Mouse (Mus musculus) Patski (cell line): ENCODE results near the gene Faf1. TPM values are rescaled to one million over a fixed set of nuclear protein-coding genes. Genes with fewer than 3 reads are reported as not detected.

ENCODE experiments used
- ATAC-seq: fragments of 100-300 bp; one replicate; pipeline ENCODE4 v1.8.0; 2021
- CTCF ChIA-PET: fragments of 350-600 bp; sonication (Branson Sonifier 250); formaldehyde crosslinking; loops from one replicate; lab custom pipeline; 2022; ENCODE audit warnings: inconsistent platforms; lab: Charles Lee
- POLR2A ChIA-PET: fragments of 350-600 bp; sonication (Branson Sonifier 250); formaldehyde crosslinking; loops from one replicate; lab custom pipeline; 2022; ENCODE audit warnings: antibody characterized with exemption, inconsistent platforms; lab: Charles Lee
- DNase-seq: peaks from one replicate; pipeline ENCODE4 v3.0.0-alpha.2; 2011; ENCODE audit warnings: low read depth, low spot score
- H3K27me3 ChIP-seq: fragments of 371-371 bp; one replicate; pipeline ENCODE4 v1.5.1; 2021
- CTCF ChIP-seq: fragments of 100-300 bp; IDR thresholded peaks from one replicate; pipeline ENCODE4 v1.5.1; 2021
- in situ Hi-C: fragments of 300-500 bp; cut with MboI; formaldehyde crosslinking; loops from 3 replicates; pipeline ENCODE4 v1.11.1; 2018; ENCODE audit warnings: low pct_unique_long_range_greater_than_20kb, mixed read lengths
- polyA plus RNA-seq: library from polyadenylated mRNA; unstranded; gene quantifications from one replicate; pipeline ENCODE4 v1.2.3, GENCODE M21; 2021

Gene Faf1
- polyA plus RNA-seq, 1 experiment from 2014 or later: 27.2 TPM

DNA sequence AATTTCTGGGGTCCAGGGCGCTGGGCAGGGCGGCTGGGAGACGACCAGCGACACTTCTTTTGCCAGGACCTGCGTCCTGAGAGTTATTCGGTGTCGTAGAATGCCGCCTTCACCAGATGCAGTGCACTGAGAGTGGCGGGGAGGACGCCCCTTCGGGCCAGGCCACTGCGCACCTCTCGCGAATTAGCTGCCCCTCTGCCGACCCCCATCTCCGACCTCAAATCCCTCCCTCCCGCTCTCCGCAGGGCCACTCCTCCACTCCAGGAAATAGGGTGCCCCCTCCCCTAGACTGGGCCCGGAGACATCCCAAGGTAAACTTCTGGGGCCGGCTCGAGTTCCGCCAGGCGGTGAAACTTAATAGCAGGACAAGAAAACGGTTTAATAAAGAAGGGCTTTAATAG is 307.6 kb downstream of the Faf1 start:
- no peak for TF ChIP-seq CTCF
- ChIA-PET POLR2A (no interaction called here), CTCF (no interaction called here)
- in situ Hi-C loops: no loop called here
- H3K27me3 ChIP-seq: no peaks in the 10 kb centered on the region
- DNase-seq (no peak), ATAC-seq (no peak)

DNA sequence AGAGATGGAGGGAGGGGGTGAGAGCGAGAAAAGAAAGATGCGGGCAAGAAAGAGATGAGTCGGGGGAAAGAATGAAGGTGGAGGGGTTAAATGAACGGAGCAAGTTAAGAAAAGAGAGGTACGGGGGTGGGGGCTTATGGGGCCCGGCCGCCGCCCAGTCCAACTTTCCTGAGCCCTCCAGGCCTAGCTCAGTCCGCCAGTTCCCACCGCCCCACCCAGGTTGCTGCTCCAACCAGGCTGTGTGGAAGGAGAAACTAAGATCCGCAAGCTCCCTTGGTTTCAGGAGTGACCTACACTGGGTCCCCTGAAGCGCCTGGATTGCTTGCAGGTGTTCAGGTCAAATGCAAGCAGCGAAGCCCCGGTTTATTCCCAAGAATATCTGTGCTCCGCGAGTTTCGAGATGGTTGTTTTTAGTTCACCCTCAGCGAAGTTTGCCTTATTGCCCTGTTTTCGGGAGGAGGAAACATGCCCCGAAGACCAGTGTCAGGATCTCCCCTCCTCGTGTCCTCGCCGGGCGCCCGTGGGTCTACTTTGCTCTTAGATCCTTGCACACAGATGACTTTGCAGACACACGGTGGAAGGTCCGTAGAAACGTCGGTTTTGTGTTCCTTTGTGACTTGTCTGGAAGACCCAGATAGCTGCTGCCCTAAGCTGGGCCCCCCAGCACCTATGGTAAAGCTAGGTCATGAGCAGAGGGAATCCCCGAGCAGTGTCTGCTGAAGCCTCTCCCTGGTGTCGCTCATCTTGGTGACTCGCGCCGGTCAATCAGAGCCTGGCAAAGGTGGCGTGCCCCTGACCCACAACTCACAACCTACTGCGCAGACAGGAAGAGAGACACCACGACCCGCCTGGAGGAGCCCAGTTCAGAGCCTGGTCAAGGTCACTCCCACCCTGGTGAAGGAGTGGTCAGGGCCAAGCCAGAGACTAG is 308.4 kb downstream of the Faf1 start:
- in situ Hi-C loops: no loop called here
- TF ChIP-seq CTCF: no peak
- no peak for DNase-seq
- CTCF ChIA-PET: no interaction called here
- no peak for ATAC-seq
- POLR2A ChIA-PET: no interaction called here
- no peaks in the 10 kb centered on the region for H3K27me3 ChIP-seq

DNA sequence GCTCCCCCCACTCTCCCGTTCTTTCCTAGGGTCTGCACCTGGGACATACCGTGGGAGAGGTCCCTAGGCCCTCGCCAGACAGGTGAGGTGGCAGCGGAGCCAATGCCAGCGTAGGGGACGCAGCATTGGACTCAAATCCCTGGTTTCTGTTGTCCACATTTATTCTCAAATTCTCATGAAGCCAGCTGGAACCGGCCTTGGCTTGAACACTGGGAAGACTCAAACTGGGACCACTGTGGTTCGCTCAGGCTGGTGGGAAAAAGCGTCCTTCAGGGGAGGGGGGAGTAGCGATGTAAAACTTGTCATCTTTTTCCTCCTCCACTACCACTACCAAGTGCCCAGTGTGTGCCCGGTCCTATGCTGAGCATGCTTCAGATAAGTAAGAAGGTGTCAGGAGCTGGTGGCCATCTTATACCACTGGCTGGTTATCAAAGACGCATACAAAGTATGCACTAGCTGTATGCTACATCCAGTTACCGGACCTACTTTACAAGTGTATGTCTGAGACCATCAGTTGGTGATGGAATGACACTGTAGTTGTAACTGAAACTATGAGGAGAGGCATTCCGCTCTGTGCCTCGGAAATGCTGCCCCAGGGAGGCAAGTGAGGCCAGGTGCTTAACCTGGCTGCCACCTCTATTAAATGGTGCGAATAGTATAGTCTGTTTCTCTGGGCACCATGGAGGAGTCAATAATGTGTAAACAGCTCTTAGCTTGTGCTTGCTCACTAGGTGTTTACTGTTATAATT is 309.2 kb downstream of the Faf1 start:
- POLR2A ChIA-PET: no interaction called here
- no peak for DNase-seq
- no peak for ATAC-seq
- no peak for TF ChIP-seq CTCF
- no peaks in the 10 kb centered on the region for H3K27me3 ChIP-seq
- in situ Hi-C loops: no loop called here
- CTCF ChIA-PET: no interaction called here

DNA sequence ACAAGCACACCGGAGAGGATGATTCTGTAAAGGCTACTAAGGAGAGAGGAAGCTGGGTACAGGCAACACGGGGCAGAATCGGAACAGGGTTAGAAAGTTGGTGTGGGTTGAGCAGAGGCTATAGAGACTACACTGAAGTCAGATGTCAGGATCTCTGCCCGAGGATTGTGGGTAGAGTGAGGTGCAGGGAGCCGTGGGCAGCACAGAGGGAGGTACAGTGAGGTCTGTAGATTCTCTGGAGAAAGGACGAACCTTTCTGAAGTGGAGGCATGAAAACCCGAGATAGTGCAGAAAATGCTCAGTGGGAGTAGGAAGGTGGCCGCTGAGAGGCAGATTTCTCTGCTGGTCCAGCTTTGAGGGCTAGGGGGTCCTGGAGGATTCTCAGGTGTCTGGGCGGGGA is 309.9 kb downstream of the Faf1 start:
- ATAC-seq (no peak), DNase-seq (no peak)
- in situ Hi-C loops: no loop called here
- TF ChIP-seq CTCF: no peak
- POLR2A ChIA-PET: no interaction called here
- no peaks in the 10 kb centered on the region for H3K27me3 ChIP-seq
- CTCF ChIA-PET: no interaction called here

DNA sequence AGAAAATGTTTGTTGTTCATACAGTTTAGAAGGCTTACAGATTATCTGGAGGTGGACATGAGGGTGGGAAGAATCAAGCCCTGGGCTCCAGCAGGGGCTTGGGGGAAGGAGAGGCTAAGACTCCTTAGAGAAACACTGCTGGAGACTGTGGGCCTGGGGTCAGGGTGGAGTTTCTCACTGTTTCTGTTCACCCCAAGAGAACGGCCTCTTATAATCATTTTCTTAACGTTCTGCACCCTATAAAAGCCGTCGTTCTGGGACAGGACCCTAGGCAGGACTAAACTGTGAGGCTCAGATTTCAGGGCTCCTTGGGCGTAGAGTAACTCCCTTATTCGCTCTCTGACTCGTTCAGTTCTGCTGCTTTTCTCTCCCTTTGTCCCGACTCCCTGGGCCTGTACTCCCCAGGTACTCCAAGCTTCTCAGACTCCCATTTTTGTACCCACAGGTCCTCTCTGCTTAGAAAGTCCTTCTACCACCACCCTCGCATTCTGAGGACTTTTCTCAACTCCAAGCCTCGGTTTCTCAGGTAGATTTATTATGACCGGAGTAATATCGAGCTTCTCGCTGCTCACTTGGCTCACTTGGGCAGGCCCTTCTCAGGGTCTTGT is 310.5 kb downstream of the Faf1 start:
- CTCF ChIA-PET: no interaction called here

DNA sequence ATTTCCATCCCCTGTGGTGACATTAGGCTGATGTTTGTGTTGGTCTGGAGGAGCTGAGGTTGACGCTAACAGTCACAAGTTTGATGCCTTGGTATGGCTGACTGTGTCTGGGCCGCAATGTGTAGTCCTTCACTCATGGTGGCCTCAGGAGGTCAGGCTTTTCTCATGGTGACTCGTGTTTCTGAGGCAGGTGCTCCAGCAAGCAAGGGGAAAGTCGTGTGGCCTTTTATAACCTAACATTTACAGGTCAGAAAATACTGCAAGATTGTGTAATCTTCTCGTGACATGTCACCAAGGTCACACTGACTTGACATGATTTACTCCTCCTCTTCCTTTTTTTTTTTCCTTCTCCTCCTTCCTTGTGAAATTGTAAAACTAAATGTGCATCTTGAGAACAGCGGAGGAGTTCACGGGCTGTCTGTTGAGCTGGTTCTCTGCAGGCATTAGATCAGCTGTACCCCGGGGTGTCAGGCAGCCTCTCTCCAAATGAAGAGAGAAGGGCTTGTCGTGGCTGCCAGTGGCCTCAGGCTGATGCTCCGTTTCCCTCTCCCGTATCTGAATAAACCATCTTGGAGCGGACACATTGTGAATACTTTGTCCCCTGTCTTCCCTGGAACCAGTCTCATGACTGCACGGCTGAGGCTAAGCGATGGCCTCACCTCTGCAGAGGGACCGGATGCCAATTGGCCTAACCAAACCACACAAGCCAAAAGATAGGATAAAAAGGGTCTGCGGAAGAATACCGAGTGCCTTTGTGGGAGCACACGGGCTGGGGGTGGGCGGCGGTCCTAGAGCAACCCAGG is 311.4 kb downstream of the Faf1 start:
- ChIA-PET POLR2A (no interaction called here), CTCF (interaction anchor here (0.9 to 1.1 kb wide), 2 partner anchors 34 to 194 kb away, joined by 3 read pairs; no protein-coding TSS in a partner anchor)
- no peaks in the 10 kb centered on the region for H3K27me3 ChIP-seq
- in situ Hi-C loops: no loop called here
- no peak for ATAC-seq
- DNase-seq: no peak
- no peak for TF ChIP-seq CTCF

More for the DNA sequence above, 310.5 kb downstream of the Faf1 start:
- no peak for DNase-seq
- H3K27me3 ChIP-seq: no peaks in the 10 kb centered on the region
- no peak for ATAC-seq
- TF ChIP-seq CTCF: no peak
- POLR2A ChIA-PET: no interaction called here
- in situ Hi-C loops: no loop called here

DNA sequence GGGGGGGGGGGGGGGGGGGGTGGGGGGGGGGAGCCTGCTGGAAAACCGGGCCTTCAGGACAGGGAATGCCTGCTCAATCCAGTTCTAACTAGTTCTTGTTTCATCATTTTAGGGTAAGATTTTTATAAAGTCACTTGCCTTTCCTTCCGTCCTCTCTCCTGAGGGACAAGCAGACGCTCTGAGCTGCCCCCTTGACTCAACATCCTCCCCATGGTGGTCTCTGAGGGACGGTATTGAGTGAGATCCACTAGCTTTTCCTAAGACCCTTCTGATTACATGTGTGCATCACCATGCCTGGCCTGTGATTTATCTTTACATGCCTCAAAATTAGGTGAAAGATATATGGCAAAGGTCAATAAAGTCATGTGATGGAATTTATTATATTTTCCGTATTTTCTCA is 312.0 kb downstream of the Faf1 start:
- no peaks in the 10 kb centered on the region for H3K27me3 ChIP-seq
- DNase-seq (no peak), ATAC-seq (no peak)
- ChIA-PET POLR2A (no interaction called here), CTCF (interaction anchor here (0.9 to 1.1 kb wide), 2 partner anchors 34 to 194 kb away, joined by 3 read pairs; no protein-coding TSS in a partner anchor)
- in situ Hi-C loops: no loop called here
- TF ChIP-seq CTCF: no peak

DNA sequence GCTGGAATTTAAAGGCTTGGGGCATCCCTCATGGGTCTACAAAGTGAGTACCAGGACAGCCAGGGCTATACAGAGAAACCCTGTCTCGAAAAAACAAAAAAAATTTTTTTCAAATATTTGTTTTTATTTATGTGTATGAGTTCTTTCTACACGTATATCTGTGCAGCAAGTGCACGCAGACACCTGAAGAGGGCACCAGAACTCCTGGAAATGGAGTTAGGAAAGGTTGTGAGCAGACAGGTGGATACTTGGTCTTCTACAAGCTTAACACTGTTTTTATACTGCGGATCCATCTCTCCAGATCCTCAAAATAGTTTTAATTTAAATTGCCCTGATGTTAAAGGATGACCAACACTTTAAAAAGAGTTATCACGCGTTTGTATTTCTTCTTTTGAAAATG is 312.8 kb downstream of the Faf1 start:
- ChIA-PET CTCF (interaction anchor here (0.9 to 1.1 kb wide), 2 partner anchors 33 to 195 kb away, joined by 3 read pairs; no protein-coding TSS in a partner anchor), POLR2A (no interaction called here)
- H3K27me3 ChIP-seq: no peaks in the 10 kb centered on the region
- in situ Hi-C loops: no loop called here
- ATAC-seq (no peak), DNase-seq (no peak)
- no peak for TF ChIP-seq CTCF

DNA sequence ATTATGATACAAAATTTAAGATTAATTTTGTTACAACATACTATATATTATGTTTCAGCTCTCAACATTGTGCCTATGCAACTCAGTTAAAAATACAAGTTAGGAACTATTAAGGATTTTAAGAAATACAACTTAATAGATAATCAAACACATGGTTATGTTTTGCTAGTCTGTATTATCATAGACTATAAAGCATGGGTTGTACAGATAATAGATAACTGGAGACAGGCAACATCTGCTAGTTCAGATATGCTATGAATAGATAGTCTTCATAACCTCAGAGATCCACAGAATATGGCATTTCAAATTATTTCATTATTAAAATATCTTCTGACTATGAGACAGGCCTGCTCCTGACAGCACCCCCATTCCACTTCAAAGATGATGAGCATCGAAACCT is 329.7 kb downstream of the Faf1 start:
- ATAC-seq: no peak
- in situ Hi-C loops: loop anchor here (25.0 kb wide), 1 partner anchor 494 kb away; no protein-coding TSS in a partner anchor
- CTCF ChIA-PET: interaction anchor here (0.8 kb wide), 1 partner anchor 264 kb away, joined by 3 read pairs; no protein-coding TSS in a partner anchor

More for the DNA sequence above, 329.7 kb downstream of the Faf1 start:
- POLR2A ChIA-PET: no interaction called here
- DNase-seq: no peak
- TF ChIP-seq CTCF: no peak
- H3K27me3 ChIP-seq: no peaks in the 10 kb centered on the region

Other genes starting within 250 kb of the Faf1 start
- 95.6 TPM for gene Rnf11, start 191.9 kb upstream of the Faf1 start, polyA plus RNA-seq
- gene 4930522H14Rik, start 145.3 kb upstream of the Faf1 start, polyA plus RNA-seq: not detected
- gene Cdkn2c, start 9.4 kb upstream of the Faf1 start, polyA plus RNA-seq: 59.1 TPM